Mouse (Mus musculus) heart, embryonic 16.5 days (tissue): ENCODE data around the gene Fam214b. TPM values are rescaled to one million over a fixed set of nuclear protein-coding genes. Genes with fewer than 3 reads are reported as not detected.

Experiments used
- ATAC-seq: fragments of 200-750 bp; cut with Nextera tagmentation; replicated peaks from 2 replicates; pipeline ENCODE4 v1.8.0; 2017; ENCODE audit warnings: moderate number of reproducible peaks; ENCODE audit not compliant: insufficient read depth, low FRiP score; ENCODE audit errors: extremely low read depth
- H3K27ac ChIP-seq: fragments of 300-500 bp; sonication (generic); 2 replicates; pipeline ENCODE4 v1.5.1; 2014; ENCODE audit warnings: mild to moderate bottlenecking, low read length, control low read depth, moderate library complexity
- H3K27me3 ChIP-seq: fragments of 300-500 bp; sonication (generic); 2 replicates; pipeline ENCODE4 v1.6.1; 2014; ENCODE audit warnings: low read length, mixed read lengths; ENCODE audit not compliant: control insufficient read depth, insufficient read depth
- H3K36me3 ChIP-seq: fragments of 300-500 bp; sonication (generic); 2 replicates; pipeline ENCODE4 v1.6.1; 2014; ENCODE audit not compliant: control insufficient read depth, insufficient read depth
- H3K4me1 ChIP-seq: fragments of 300-500 bp; sonication (generic); 2 replicates; pipeline ENCODE4 v1.6.1; 2014; ENCODE audit warnings: low read length, mixed read lengths; ENCODE audit not compliant: control insufficient read depth, insufficient read depth
- H3K4me2 ChIP-seq: fragments of 300-500 bp; sonication (generic); 2 replicates; pipeline ENCODE4 v1.6.1; 2014; ENCODE audit warnings: low read depth, mild to moderate bottlenecking, control low read depth, low read length
- H3K4me3 ChIP-seq: fragments of 300-500 bp; sonication (generic); 2 replicates; pipeline ENCODE4 v1.5.1; 2014; ENCODE audit warnings: mild to moderate bottlenecking, control low read depth, low read length
- H3K9ac ChIP-seq: fragments of 300-500 bp; sonication (generic); 2 replicates; pipeline ENCODE4 v1.6.1; 2014; ENCODE audit warnings: low read length, control low read depth
- H3K9me3 ChIP-seq: fragments of 300-500 bp; sonication (generic); replicated peaks from 2 replicates; pipeline ENCODE4 v1.6.1; 2016; ENCODE audit warnings: low read length; ENCODE audit not compliant: control insufficient read depth
- WGBS: fragments of 180-500 bp; shearing (Covaris S2); extraction: QIAGEN DNeasy Blood & Tissue Kit; methylation state at CpG from one replicate; pipeline ENCODE4 v1.1.7; 2014; 5-methylcytosine and 5-hydroxymethylcytosine counted together
- polyA plus RNA-seq: library from polyadenylated mRNA; unstranded; fragments of >200 nt; fragmentation: Nextera tagmentation; extraction: Ambion mirVana; gene quantifications from 2 replicates; pipeline ENCODE4 v1.2.1, GENCODE M21; 2015

The Fam214b gene
- polyA plus RNA-seq, 1 experiment from 2014 or later: 15.4 TPM

DNA sequence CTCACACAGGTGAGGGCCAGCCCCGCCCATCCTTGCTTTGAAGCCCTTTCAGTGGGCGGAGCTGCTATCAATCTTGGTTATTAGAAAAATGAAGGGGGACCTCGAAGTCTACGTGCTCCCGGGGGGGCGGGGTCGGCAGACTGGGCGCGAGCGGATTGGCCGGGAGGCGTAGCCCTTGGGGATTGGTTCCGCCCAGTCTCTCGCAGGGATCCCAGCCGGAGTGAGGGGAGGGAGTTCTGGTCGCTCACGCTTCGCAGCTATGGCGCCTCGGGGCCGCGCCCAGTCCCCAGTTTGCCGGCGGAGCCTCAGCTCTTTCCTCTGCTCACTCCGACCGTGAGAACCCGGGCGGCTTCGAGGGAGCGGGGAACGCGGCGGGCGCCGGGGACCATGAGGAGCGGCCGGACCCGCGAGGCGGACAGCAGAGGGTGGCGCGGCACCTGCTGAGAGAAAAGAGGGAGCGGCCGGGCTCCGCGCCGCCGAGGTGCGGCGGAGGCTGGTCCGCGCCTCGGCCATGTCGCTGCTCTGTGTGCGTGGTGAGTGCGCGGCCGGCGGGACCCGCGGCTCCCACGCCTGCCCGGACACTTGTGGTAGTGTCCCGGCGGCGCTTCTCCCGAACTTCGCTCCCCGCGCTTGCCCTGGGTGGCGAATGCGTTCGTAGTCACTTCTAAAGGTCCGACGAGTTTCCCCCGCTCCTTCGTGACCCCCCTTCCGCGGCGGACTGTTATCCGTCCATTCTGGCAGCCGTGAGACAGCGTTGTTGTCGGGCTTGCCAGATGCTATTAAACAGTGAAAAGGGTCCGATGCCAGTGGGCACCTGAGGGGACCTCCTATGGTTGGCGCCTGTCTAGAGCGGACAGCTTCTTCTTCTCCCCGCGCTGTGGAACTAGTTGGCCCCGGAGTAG lies 13.0 kb upstream of the Fam214b start, which contains the start of gene Unc13b:
Gene Unc13b (plus strand): TSS at position 201 of the 902 bp plus-strand sequence.
- peak within 1 kb of the TSS; percentile 84 for H3K27ac ChIP-seq
- H3K27me3 ChIP-seq: no peaks in the 10 kb centered on the region
- peaks cover 12% of the 10 kb centered on the region for H3K4me1 ChIP-seq
- peak; percentile 97 for ATAC-seq
- peak within 1 kb of the TSS; percentile 73 for H3K4me2 ChIP-seq
- no peaks in the 10 kb centered on the region for H3K9me3 ChIP-seq
- peak within 1 kb of the TSS; percentile 82 for H3K9ac ChIP-seq
- H3K36me3 ChIP-seq: no peaks in the 10 kb centered on the region
- H3K4me3 ChIP-seq: peak within 1 kb of the TSS; percentile 74
- under 1% methylated on average over 86 of the region's 90 CpGs for WGBS

DNA sequence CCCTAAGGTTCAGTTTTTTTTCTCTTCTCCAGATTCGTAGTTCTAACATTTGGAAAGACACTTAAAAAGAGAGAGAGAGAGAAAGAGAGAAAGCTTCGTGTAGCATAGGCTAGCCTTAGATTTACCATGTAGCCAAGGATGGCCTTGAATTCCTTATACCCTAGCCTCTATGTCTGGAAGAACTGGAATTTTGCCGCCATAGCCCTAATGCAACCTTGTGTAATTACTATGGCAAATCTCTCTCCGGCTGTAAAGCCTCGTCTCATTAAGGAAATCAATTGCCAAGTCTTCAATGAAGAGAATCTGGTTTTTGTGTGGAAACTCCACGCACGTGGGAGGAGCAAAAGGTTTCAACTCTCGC lies 12.4 kb upstream of the Fam214b start:
- H3K27ac ChIP-seq: no peak overlapping the region
- no peaks in the 10 kb centered on the region for H3K27me3 ChIP-seq
- H3K4me1 ChIP-seq: peaks cover 12% of the 10 kb centered on the region
- ATAC-seq: no peak
- no peaks in the 10 kb centered on the region for H3K36me3 ChIP-seq
- H3K4me3 ChIP-seq: peak overlapping the region; percentile 74
- no peaks in the 10 kb centered on the region for H3K9me3 ChIP-seq
- H3K4me2 ChIP-seq: peak overlapping the region; percentile 73
- 26% methylated on average over 8 of the region's 8 CpGs for WGBS
- no peak overlapping the region for H3K9ac ChIP-seq

GRCm38 (mm10) chr4:43057654-43058053 lies 11.6 kb upstream of the Fam214b start:
- 74% methylated on average over 5 of the region's 5 CpGs for WGBS
- H3K4me1 ChIP-seq: peaks cover 12% of the 10 kb centered on the region
- no peak overlapping the region for H3K27ac ChIP-seq
- H3K4me2 ChIP-seq: no peak overlapping the region
- no peaks in the 10 kb centered on the region for H3K36me3 ChIP-seq
- H3K9ac ChIP-seq: no peak overlapping the region
- no peak overlapping the region for H3K4me3 ChIP-seq
- no peak for ATAC-seq
- no peaks in the 10 kb centered on the region for H3K9me3 ChIP-seq
- no peaks in the 10 kb centered on the region for H3K27me3 ChIP-seq

DNA sequence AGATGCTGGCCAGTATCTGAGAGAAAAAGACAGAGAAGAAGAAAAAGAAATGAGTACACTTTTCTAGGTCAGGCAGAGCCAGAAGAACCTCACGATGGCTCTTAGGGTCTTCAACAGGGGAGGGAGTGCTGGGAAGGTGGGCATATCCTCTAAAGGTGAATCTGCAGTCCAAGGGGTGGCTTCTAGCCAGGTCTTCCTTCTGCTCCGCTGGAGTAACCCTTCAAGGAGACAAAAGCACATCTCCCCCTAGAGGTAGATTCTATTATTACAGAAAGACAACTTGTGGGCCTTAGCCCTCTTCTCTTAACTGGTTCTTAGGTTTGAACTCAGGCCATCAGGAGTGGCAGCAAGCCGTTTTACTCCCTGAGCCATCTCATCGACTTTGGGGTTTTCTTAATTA lies 6.6 kb upstream of the Fam214b start:
- WGBS: 10% methylated on average over 4 of the region's 4 CpGs
- no peaks in the 10 kb centered on the region for H3K4me1 ChIP-seq
- no peak overlapping the region for H3K27ac ChIP-seq
- H3K4me3 ChIP-seq: no peak overlapping the region
- H3K4me2 ChIP-seq: no peak overlapping the region
- no peak overlapping the region for H3K9ac ChIP-seq
- ATAC-seq: 0 out of 2 replicates have a peak, but pooled peaks have one; percentile 45
- no peaks in the 10 kb centered on the region for H3K36me3 ChIP-seq
- no peaks in the 10 kb centered on the region for H3K27me3 ChIP-seq
- H3K9me3 ChIP-seq: no peaks in the 10 kb centered on the region

DNA sequence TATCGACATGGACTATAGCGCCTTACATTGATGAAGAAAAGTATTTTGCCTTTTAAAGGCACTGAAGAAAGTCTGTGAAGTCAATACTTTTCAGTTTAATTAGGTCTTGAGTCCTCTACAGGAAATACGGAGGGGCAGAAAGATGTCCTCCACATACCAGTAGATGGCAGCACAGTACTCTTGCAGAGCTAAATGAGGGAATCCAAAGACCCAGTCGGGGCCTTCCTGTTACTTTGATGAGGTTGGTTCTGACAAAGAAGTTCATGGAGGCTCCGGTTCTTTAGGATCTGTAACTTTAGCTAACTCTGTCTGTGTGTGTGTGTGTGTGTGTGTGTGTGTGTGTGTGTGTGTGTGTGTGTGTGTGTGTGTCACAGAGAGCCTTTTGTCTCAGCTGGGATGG lies 1.2 kb upstream of the Fam214b start:
- Histone ChIP-seq H3K4me2 (no peak overlapping the region), H3K9ac (no peak overlapping the region), H3K9me3 (no peaks in the 10 kb centered on the region), H3K36me3 (no peaks in the 10 kb centered on the region), H3K4me1 (peaks cover 22% of the 10 kb centered on the region), H3K4me3 (no peak overlapping the region), H3K27me3 (no peaks in the 10 kb centered on the region), H3K27ac (no peak overlapping the region)
- 4% methylated on average over 5 of the region's 5 CpGs for WGBS
- ATAC-seq: no peak

DNA sequence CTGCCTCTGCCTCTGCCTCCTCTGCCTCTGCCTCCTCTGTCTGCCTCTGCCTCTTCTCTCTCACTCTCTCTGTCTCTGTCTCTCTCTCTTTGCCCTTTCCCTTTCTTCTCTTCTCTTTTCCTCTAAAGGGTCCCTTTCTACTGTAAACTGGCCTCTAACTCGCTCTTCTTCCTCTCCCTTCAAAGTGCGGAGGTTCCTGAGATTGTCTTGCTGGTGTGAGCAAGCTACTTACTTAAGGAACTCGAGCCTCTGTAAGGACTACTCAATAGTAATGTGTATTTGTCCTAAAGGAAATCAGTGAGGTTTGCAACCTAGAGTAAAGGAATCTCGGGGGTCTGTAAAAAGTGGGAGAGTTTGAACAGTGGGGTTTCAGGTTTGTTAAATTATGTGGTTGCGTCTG lies 587 bp upstream of the Fam214b start:
- no peak for ATAC-seq
- H3K9ac ChIP-seq: no peak overlapping the region

GRCm38 (mm10) chr4:43045285-43045658 lies 748 bp downstream of the Fam214b start:
- Histone ChIP-seq H3K4me2 (peak overlapping the region; percentile 80), H3K27me3 (no peaks in the 10 kb centered on the region), H3K9ac (peak overlapping the region; percentile 50), H3K36me3 (no peaks in the 10 kb centered on the region), H3K27ac (peak overlapping the region; percentile 76), H3K4me3 (peak overlapping the region; percentile 80), H3K9me3 (no peaks in the 10 kb centered on the region), H3K4me1 (peaks cover 25% of the 10 kb centered on the region)
- 0 out of 2 replicates have a peak, but pooled peaks have one; percentile 0 for ATAC-seq
- WGBS: 6% methylated on average over 13 of the region's 13 CpGs

More for the DNA sequence above, 587 bp upstream of the Fam214b start:
- H3K4me1 ChIP-seq: peaks cover 22% of the 10 kb centered on the region
- H3K9me3 ChIP-seq: no peaks in the 10 kb centered on the region
- 57% methylated on average over 5 of the region's 5 CpGs for WGBS
- no peaks in the 10 kb centered on the region for H3K36me3 ChIP-seq
- H3K4me3 ChIP-seq: no peak overlapping the region
- H3K4me2 ChIP-seq: peak overlapping the region; percentile 80
- no peaks in the 10 kb centered on the region for H3K27me3 ChIP-seq
- H3K27ac ChIP-seq: no peak overlapping the region

DNA sequence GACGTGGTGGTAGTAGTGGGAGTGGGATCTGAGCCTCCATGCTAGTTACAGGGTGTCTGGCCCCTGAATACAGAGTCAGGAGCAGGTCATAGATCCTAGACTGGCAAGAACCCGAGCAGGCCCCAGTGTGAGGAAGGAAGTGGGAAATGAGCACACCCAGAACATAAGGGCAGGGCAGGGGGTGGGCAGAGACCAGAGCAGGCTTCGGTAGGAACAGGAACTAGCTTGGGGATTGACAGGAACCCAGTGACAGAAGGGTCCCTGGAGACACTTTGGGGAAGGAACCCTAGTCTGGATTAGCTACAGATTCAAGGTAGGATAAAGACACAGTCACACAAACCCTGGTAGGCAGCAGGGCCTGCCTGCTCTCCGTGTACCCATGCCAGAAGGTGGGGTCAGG lies 1.3 kb downstream of the Fam214b start:
- H3K4me1 ChIP-seq: peaks cover 25% of the 10 kb centered on the region
- no peaks in the 10 kb centered on the region for H3K9me3 ChIP-seq
- no peaks in the 10 kb centered on the region for H3K36me3 ChIP-seq
- H3K27ac ChIP-seq: peak overlapping the region; percentile 76
- no peaks in the 10 kb centered on the region for H3K27me3 ChIP-seq
- WGBS: 30% methylated on average over 4 of the region's 4 CpGs
- ATAC-seq: no peak
- peak overlapping the region; percentile 80 for H3K4me2 ChIP-seq
- H3K9ac ChIP-seq: peak overlapping the region; percentile 39
- H3K4me3 ChIP-seq: peak overlapping the region; percentile 80

DNA sequence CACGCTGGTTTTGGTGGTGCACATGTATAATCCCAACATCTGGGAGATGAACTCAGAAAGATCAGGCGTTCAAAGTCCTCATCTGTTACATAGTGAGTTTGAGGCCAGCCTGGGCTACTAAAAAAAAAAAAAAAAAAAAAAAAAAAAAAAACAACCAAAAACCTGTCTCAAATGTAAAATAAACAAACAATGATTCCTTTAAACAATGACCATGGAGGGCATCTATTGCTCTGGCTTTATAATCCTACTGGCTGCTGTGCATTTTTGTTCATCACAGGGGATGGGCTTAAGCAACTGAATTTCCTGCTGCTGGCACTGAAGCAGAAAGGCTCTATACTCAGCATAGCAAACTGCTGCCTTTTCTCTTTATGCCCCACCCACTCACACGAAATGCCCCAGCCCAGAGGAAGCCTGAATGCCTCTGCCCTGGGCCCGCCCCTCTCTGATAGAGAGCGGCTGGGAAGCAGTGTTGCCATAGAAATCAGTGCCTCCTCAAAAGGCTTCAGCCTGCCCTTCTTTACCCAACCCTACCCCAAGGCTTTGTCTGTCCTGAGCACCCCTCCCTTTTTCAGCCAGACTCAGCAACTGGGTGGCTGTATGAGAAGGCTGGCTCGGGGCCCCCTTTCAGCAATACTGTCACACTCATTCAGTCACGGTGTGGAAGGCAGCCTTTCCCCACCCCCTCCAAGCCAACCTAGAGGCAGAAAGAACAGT lies 2.2 kb downstream of the Fam214b start:
- Histone ChIP-seq H3K4me2 (peak overlapping the region; percentile 80), H3K27ac (peak overlapping the region; percentile 76), H3K27me3 (no peaks in the 10 kb centered on the region), H3K9ac (peak overlapping the region; percentile 39), H3K9me3 (no peaks in the 10 kb centered on the region), H3K36me3 (no peaks in the 10 kb centered on the region), H3K4me1 (peaks cover 34% of the 10 kb centered on the region), H3K4me3 (peak overlapping the region; percentile 11; the same call in 1 of the 2 replicates)
- WGBS: 17% methylated on average over 7 of the region's 7 CpGs
- no peak for ATAC-seq
